Mouse (Mus musculus) CH12.LX (cell line): ENCODE measurements around the gene Stat5b.

Experiments used
- BHLHE40 ChIP-seq: IDR thresholded peaks from 2 replicates; pipeline ENCODE4 v1.6.1; 2011; ENCODE audit warnings: mild to moderate bottlenecking, low read depth, low read length, improper control_type of control experiment
- CTCF ChIP-seq, 2 experiments: IDR thresholded peaks in 1 of 2; conservative IDR thresholded peaks in 1 of 2; 2 replicates each; pipeline ENCODE4 v1.5.1; 2011 to 2012; ENCODE audit warnings: low read depth in 2 of 2, low read length in 2 of 2, improper control_type of control experiment in 1 of 2, inconsistent platforms in 1 of 2, mild to moderate bottlenecking in 1 of 2, moderate library complexity in 1 of 2
- GABPA ChIP-seq: IDR thresholded peaks from 2 replicates; pipeline ENCODE4 v1.6.1; 2012; ENCODE audit warnings: low read depth, low read length, improper control_type of control experiment, inconsistent platforms; ENCODE audit not compliant: insufficient replicate concordance
- MXI1 ChIP-seq: IDR thresholded peaks from 2 replicates; pipeline ENCODE4 v1.6.1; 2011; ENCODE audit warnings: mild to moderate bottlenecking, low read depth, low read length, improper control_type of control experiment
- MYC ChIP-seq: IDR thresholded peaks from 2 replicates; pipeline ENCODE4 v1.6.1; 2011; ENCODE audit warnings: low read depth, mild to moderate bottlenecking, improper control_type of control experiment, low read length
- NRF1 ChIP-seq: IDR thresholded peaks from 2 replicates; pipeline ENCODE4 v1.6.1; 2014; ENCODE audit warnings: low read depth, mild to moderate bottlenecking, inconsistent platforms, low read length, improper control_type of control experiment, moderate library complexity
- USF2 ChIP-seq: conservative IDR thresholded peaks from 2 replicates; pipeline ENCODE4 v1.6.1; 2011; ENCODE audit warnings: low read depth, low read length, improper control_type of control experiment
- ZKSCAN1 ChIP-seq: IDR thresholded peaks from 2 replicates; pipeline ENCODE4 v1.6.1; 2012; ENCODE audit warnings: low read depth, inconsistent platforms, low read length, improper control_type of control experiment, borderline replicate concordance

GRCm38 (mm10) chr11:100887236-100887635 is 36.7 kb upstream of the Stat5b start:
- no peak for TF ChIP-seq USF2
- TF ChIP-seq NRF1: no peak
- no peak for TF ChIP-seq CTCF (conservative IDR thresholded peaks at IDR 0.05 in 1 of 2, IDR thresholded peaks at IDR 0.05 in 1 of 2; ENCODE audit: low read depth in 2 of 2, low read length in 2 of 2)
- TF ChIP-seq GABPA: no peak
- no peak for TF ChIP-seq ZKSCAN1
- no peak for TF ChIP-seq MYC
- no peak for TF ChIP-seq MXI1
- no peak for TF ChIP-seq BHLHE40
